Mouse (Mus musculus) midbrain, embryonic 15.5 days (tissue): ENCODE results near the gene Trim8. TPM values are rescaled to one million over a fixed set of nuclear protein-coding genes. Genes with fewer than 3 reads are reported as not detected.

Experiments used
- ATAC-seq: fragments of 200-750 bp; cut with Nextera tagmentation; replicated peaks from 2 replicates; pipeline ENCODE4 v1.8.0; 2017; ENCODE audit warnings: moderate TSS enrichment
- H3K27ac ChIP-seq: fragments of 300-500 bp; sonication (generic); 2 replicates; pipeline ENCODE4 v1.5.1; 2015; ENCODE audit warnings: mild to moderate bottlenecking, inconsistent platforms
- H3K27me3 ChIP-seq: fragments of 300-500 bp; sonication (generic); replicated peaks from 2 replicates; pipeline ENCODE4 v1.6.1; 2015; ENCODE audit warnings: inconsistent platforms
- H3K36me3 ChIP-seq: fragments of 300-500 bp; sonication (generic); replicated peaks from 2 replicates; pipeline ENCODE4 v1.6.1; 2015; ENCODE audit warnings: inconsistent platforms
- H3K4me1 ChIP-seq: fragments of 300-500 bp; sonication (generic); 2 replicates; pipeline ENCODE4 v1.6.1; 2015; ENCODE audit warnings: inconsistent platforms
- H3K4me2 ChIP-seq: fragments of 300-500 bp; sonication (generic); 2 replicates; pipeline ENCODE4 v1.6.1; 2015; ENCODE audit warnings: inconsistent platforms, mild to moderate bottlenecking, moderate library complexity
- H3K4me3 ChIP-seq: fragments of 300-500 bp; sonication (generic); 2 replicates; pipeline ENCODE4 v1.5.1; 2015; ENCODE audit warnings: mild to moderate bottlenecking, inconsistent platforms
- H3K9ac ChIP-seq: fragments of 300-500 bp; sonication (generic); 2 replicates; pipeline ENCODE4 v1.6.1; 2015; ENCODE audit warnings: mild to moderate bottlenecking, inconsistent platforms
- H3K9me3 ChIP-seq: fragments of 300-500 bp; sonication (generic); 2 replicates; pipeline ENCODE4 v1.6.1; 2016; ENCODE audit warnings: inconsistent platforms
- WGBS: fragments of 180-500 bp; shearing (Covaris S2); methylation state at CpG from one replicate; pipeline ENCODE4 v1.1.7; 2015; ENCODE audit warnings: mixed read lengths; 5-methylcytosine and 5-hydroxymethylcytosine counted together
- polyA plus RNA-seq: library from polyadenylated mRNA; unstranded; fragments of >200 nt; fragmentation: Nextera tagmentation; extraction: Ambion mirVana; gene quantifications from 2 replicates; pipeline ENCODE4 v1.2.1, GENCODE M21; 2015

Gene Trim8
- polyA plus RNA-seq, 1 experiment from 2014 or later = 29.9 TPM

DNA sequence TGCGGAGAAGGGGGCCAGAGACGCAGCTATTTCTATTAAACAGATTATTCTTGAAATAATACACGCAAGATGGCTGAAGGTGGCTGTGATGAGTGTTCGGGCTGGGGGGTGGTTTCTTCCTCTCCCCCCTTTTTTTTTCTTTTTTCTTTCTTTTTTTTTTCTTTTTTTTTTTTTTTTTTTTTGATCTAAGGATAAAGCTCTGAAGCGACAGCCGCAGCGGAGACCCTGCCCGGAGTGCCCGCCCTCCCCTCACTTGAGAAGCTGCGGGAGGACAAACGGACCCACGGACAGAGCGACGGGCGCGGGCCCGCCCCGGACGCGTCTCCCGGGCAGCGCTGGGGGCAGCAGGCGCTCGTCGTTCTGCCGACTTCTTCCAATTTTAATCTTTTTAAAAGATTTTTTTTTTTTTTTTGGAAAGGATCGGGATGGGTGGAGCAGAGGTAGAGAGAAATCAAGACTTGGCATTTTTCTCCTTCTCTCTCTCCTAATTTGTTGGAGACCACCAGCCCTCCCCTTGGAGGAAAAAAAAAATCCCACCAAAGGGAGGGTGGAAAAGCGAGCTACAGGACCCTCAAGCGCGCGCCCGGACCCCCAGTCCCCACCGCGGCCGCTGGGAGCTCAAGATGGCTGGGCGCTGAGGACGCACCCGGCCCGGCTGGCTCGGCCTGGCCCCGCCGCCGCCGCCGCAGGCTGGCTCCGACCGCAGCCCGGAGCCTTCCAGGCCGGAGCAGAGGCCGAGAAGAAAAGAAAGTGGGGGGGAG, 741 bp upstream of the Trim8 start:
- peak overlapping the region; percentile 72 for H3K4me2 ChIP-seq
- no peaks in the 10 kb centered on the region for H3K36me3 ChIP-seq
- peak overlapping the region; percentile 96 for H3K9ac ChIP-seq
- H3K27ac ChIP-seq = peak overlapping the region; percentile 100
- peak overlapping the region; percentile 93 for H3K4me3 ChIP-seq
- H3K9me3 ChIP-seq = no peaks in the 10 kb centered on the region
- WGBS = under 1% methylated on average over 44 of the region's 50 CpGs
- H3K4me1 ChIP-seq = peaks cover 26% of the 10 kb centered on the region
- ATAC-seq = no peak
- no peaks in the 10 kb centered on the region for H3K27me3 ChIP-seq

- under 1% methylated on average over 45 of the region's 46 CpGs for WGBS
These were observed 560 bp downstream of the Trim8 start for GRCm38 (mm10) chr19:46502069-46502455.

GRCm38 (mm10) chr19:46502471-46503166, 1.1 kb downstream of the Trim8 start:
- Histone ChIP-seq H3K36me3 (no peaks in the 10 kb centered on the region), H3K4me1 (peaks cover 45% of the 10 kb centered on the region), H3K4me3 (peak overlapping the region; percentile 93), H3K27ac (peak overlapping the region; percentile 100), H3K9ac (peak overlapping the region; percentile 96), H3K9me3 (no peaks in the 10 kb centered on the region), H3K27me3 (no peaks in the 10 kb centered on the region), H3K4me2 (peak overlapping the region; percentile 72)
- no peak for ATAC-seq
- under 1% methylated on average over 53 of the region's 53 CpGs for WGBS

More at GRCm38 (mm10) chr19:46502069-46502455, 560 bp downstream of the Trim8 start:
- no peak for ATAC-seq
- H3K4me1 ChIP-seq = peaks cover 39% of the 10 kb centered on the region
- no peaks in the 10 kb centered on the region for H3K36me3 ChIP-seq
- peak overlapping the region; percentile 72 for H3K4me2 ChIP-seq
- H3K27ac ChIP-seq = peak overlapping the region; percentile 100
- peak overlapping the region; percentile 93 for H3K4me3 ChIP-seq
- H3K9ac ChIP-seq = peak overlapping the region; percentile 96
- no peaks in the 10 kb centered on the region for H3K9me3 ChIP-seq
- no peaks in the 10 kb centered on the region for H3K27me3 ChIP-seq

GRCm38 (mm10) chr19:46503351-46504084, 2.0 kb downstream of the Trim8 start:
- Histone ChIP-seq H3K4me2 (peak overlapping the region; percentile 72), H3K36me3 (no peaks in the 10 kb centered on the region), H3K27me3 (no peaks in the 10 kb centered on the region), H3K4me3 (peak overlapping the region; percentile 93), H3K9ac (peak overlapping the region; percentile 96), H3K9me3 (no peaks in the 10 kb centered on the region), H3K27ac (peak overlapping the region; percentile 100), H3K4me1 (peaks cover 52% of the 10 kb centered on the region)
- WGBS = under 1% methylated on average over 21 of the region's 21 CpGs
- no peak for ATAC-seq

GRCm38 (mm10) chr19:46504085-46504552, 2.6 kb downstream of the Trim8 start:
- H3K27me3 ChIP-seq = no peaks in the 10 kb centered on the region
- H3K9ac ChIP-seq = peak overlapping the region; percentile 96
- peak overlapping the region; percentile 72 for H3K4me2 ChIP-seq
- no peak for ATAC-seq
- peak overlapping the region; percentile 100 for H3K27ac ChIP-seq
- peak overlapping the region; percentile 93 for H3K4me3 ChIP-seq
- no peaks in the 10 kb centered on the region for H3K36me3 ChIP-seq
- H3K4me1 ChIP-seq = peaks cover 54% of the 10 kb centered on the region
- WGBS = 0% methylated on average over 4 of the region's 4 CpGs
- no peaks in the 10 kb centered on the region for H3K9me3 ChIP-seq

- no peak for ATAC-seq
- Histone ChIP-seq H3K27ac (peak overlapping the region; percentile 100), H3K9ac (peak overlapping the region; percentile 96), H3K4me1 (peaks cover 59% of the 10 kb centered on the region), H3K9me3 (no peaks in the 10 kb centered on the region), H3K36me3 (no peaks in the 10 kb centered on the region), H3K4me2 (peak overlapping the region; percentile 72), H3K4me3 (peak overlapping the region; percentile 93), H3K27me3 (no peaks in the 10 kb centered on the region)
- WGBS = 42% methylated on average over 9 of the region's 9 CpGs
These were observed 3.4 kb downstream of the Trim8 start for GRCm38 (mm10) chr19:46504822-46505417.

DNA sequence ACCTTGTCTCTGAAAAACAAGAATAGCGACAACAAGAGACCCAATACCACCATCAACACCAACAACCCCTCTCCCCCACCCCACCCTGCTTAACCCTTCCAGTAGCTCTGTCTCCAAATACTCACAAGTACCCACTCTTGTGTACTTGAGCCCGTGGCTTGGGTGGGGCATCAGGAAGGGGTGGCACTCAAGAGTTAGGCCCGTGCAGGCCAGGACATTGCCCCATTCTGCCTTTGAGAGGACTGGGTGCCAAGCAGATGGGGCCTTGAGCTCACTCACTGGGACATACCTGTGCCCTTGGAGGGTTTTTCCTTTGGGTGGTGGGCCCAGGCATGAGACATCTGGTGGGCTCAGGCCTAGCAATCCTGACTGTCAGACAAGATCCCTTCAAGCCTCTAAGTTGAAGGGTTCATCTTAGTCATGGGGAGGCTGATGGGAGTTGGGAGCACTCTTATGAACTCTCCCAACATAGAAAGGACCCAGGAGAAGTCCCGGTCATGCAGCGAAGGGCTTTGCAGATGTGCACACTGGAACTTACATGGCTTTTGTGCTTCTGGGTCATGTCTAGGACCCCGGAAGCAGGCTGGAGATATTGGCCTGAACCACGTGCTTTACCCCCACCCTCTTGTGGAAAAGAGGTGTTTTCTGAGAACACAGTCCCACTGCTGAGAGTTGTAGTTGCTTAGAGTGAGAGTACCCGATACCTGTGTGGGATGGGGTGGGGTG, 4.3 kb downstream of the Trim8 start:
- Histone ChIP-seq H3K4me2 (peak overlapping the region; percentile 72), H3K27ac (peak overlapping the region; percentile 82), H3K4me3 (peak overlapping the region; percentile 93), H3K9me3 (no peaks in the 10 kb centered on the region), H3K36me3 (no peaks in the 10 kb centered on the region), H3K4me1 (peaks cover 67% of the 10 kb centered on the region), H3K9ac (peak overlapping the region; percentile 15), H3K27me3 (no peaks in the 10 kb centered on the region)
- 62% methylated on average over 8 of the region's 8 CpGs for WGBS
- ATAC-seq = no peak

- ATAC-seq = no peak
- Histone ChIP-seq H3K27ac (peak overlapping the region; percentile 82), H3K4me2 (peak overlapping the region; percentile 72), H3K36me3 (no peaks in the 10 kb centered on the region), H3K27me3 (no peaks in the 10 kb centered on the region), H3K4me1 (peaks cover 72% of the 10 kb centered on the region), H3K9me3 (no peaks in the 10 kb centered on the region), H3K9ac (peak overlapping the region; percentile 15; the same call in 1 of the 2 replicates), H3K4me3 (peak overlapping the region; percentile 93)
- 14% methylated on average over 3 of the region's 3 CpGs for WGBS
These were observed 4.8 kb downstream of the Trim8 start for GRCm38 (mm10) chr19:46506372-46506717.

DNA sequence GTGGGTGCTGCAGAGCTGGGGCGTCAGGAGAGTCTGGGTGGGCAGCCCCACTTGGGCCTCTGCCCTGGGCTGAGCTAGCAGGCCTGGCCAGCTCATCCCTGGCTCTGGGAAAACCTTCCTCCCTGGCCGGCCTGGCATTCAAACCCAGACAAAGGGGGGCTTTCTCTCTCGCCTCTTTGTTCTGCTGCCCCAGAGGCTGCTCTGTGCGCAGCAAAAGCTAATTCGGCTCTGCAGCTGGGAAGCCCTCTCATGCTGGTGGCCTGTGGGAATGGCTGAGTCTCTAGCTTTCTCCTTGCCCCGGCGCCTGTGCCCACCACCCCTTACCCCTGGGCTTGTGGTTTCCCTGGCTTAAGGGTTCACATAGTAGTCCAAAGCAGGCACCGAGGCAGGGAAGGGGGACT, 5.7 kb downstream of the Trim8 start:
- peaks cover 76% of the 10 kb centered on the region for H3K4me1 ChIP-seq
- H3K9me3 ChIP-seq = no peaks in the 10 kb centered on the region
- peak overlapping the region; percentile 82 for H3K27ac ChIP-seq
- H3K4me2 ChIP-seq = peak overlapping the region; percentile 72
- 19% methylated on average over 8 of the region's 8 CpGs for WGBS
- peak overlapping the region; percentile 41 for H3K9ac ChIP-seq
- peak overlapping the region; percentile 93 for H3K4me3 ChIP-seq
- ATAC-seq = no peak
- no peaks in the 10 kb centered on the region for H3K27me3 ChIP-seq
- H3K36me3 ChIP-seq = no peaks in the 10 kb centered on the region

GRCm38 (mm10) chr19:46507806-46508205, 6.3 kb downstream of the Trim8 start:
- peak overlapping the region; percentile 82 for H3K27ac ChIP-seq
- H3K9me3 ChIP-seq = no peaks in the 10 kb centered on the region
- no peaks in the 10 kb centered on the region for H3K36me3 ChIP-seq
- peak overlapping the region; percentile 93 for H3K4me3 ChIP-seq
- ATAC-seq = no peak
- H3K4me1 ChIP-seq = peaks cover 76% of the 10 kb centered on the region
- no peak overlapping the region for H3K9ac ChIP-seq
- H3K4me2 ChIP-seq = peak overlapping the region; percentile 72
- H3K27me3 ChIP-seq = no peaks in the 10 kb centered on the region
- WGBS = 74% methylated on average over 1 of the region's 1 CpGs

GRCm38 (mm10) chr19:46508738-46509137, 7.2 kb downstream of the Trim8 start:
- Histone ChIP-seq H3K36me3 (peaks cover 6% of the 10 kb centered on the region; the same call in 1 of the 2 replicates), H3K9ac (no peak overlapping the region), H3K27me3 (no peaks in the 10 kb centered on the region), H3K4me2 (no peak overlapping the region), H3K4me3 (no peak overlapping the region), H3K27ac (no peak overlapping the region), H3K9me3 (no peaks in the 10 kb centered on the region), H3K4me1 (peaks cover 76% of the 10 kb centered on the region)
- no peak for ATAC-seq
- WGBS = 80% methylated on average over 3 of the region's 3 CpGs
